Mouse (Mus musculus) heart, embryonic 11.5 days (tissue): ENCODE data around the gene Spata2l. TPM values are rescaled to one million over a fixed set of nuclear protein-coding genes. Genes with fewer than 3 reads are reported as not detected.

Experiments used
- ATAC-seq: fragments of 200-750 bp; cut with Nextera tagmentation; replicated peaks from 2 replicates; pipeline ENCODE4 v1.8.0; 2017; ENCODE audit warnings: moderate library complexity; ENCODE audit not compliant: insufficient number of reproducible peaks, low FRiP score, low TSS enrichment
- H3K27ac ChIP-seq: fragments of 300-500 bp; sonication (generic); 2 replicates; pipeline ENCODE4 v1.5.1; 2014; ENCODE audit warnings: mild to moderate bottlenecking, low read depth, low read length
- H3K27me3 ChIP-seq: fragments of 300-500 bp; sonication (generic); 2 replicates; pipeline ENCODE4 v1.6.1; 2014; ENCODE audit warnings: mild to moderate bottlenecking, low read length, mixed read lengths; ENCODE audit not compliant: control insufficient read depth, insufficient read depth
- H3K36me3 ChIP-seq: fragments of 300-500 bp; sonication (generic); 2 replicates; pipeline ENCODE4 v1.6.1; 2014; ENCODE audit warnings: mild to moderate bottlenecking, low read length, moderate library complexity, mixed read lengths; ENCODE audit not compliant: control insufficient read depth, insufficient read depth
- H3K4me1 ChIP-seq: fragments of 300-500 bp; sonication (generic); 2 replicates; pipeline ENCODE4 v1.6.1; 2014; ENCODE audit warnings: low read length; ENCODE audit not compliant: control insufficient read depth, insufficient read depth
- H3K4me2 ChIP-seq: fragments of 300-500 bp; sonication (generic); 2 replicates; pipeline ENCODE4 v1.6.1; 2014; ENCODE audit warnings: mild to moderate bottlenecking, moderate library complexity
- H3K4me3 ChIP-seq: fragments of 300-500 bp; sonication (generic); 2 replicates; pipeline ENCODE4 v1.5.1; 2014; ENCODE audit warnings: low read depth, low read length
- H3K9ac ChIP-seq: fragments of 300-500 bp; sonication (generic); 2 replicates; pipeline ENCODE4 v1.6.1; 2014; ENCODE audit warnings: mild to moderate bottlenecking, low read depth, low read length, moderate library complexity
- H3K9me3 ChIP-seq: fragments of 300-500 bp; sonication (generic); replicated peaks from 2 replicates; pipeline ENCODE4 v1.6.1; 2016; ENCODE audit warnings: low read length; ENCODE audit not compliant: control insufficient read depth
- WGBS: fragments of 180-500 bp; shearing (Covaris S2); extraction: QIAGEN DNeasy Blood & Tissue Kit; methylation state at CpG from one replicate; pipeline ENCODE4 v1.1.7; 2014; ENCODE audit not compliant: insufficient replicate concordance; 5-methylcytosine and 5-hydroxymethylcytosine counted together
- polyA plus RNA-seq: library from polyadenylated mRNA; unstranded; fragments of >200 nt; fragmentation: Nextera tagmentation; extraction: Ambion mirVana; gene quantifications from 2 replicates; pipeline ENCODE4 v1.2.1, GENCODE M21; 2014

The Spata2l gene
- polyA plus RNA-seq, 1 experiment from 2014 or later, result 1.6 TPM

DNA sequence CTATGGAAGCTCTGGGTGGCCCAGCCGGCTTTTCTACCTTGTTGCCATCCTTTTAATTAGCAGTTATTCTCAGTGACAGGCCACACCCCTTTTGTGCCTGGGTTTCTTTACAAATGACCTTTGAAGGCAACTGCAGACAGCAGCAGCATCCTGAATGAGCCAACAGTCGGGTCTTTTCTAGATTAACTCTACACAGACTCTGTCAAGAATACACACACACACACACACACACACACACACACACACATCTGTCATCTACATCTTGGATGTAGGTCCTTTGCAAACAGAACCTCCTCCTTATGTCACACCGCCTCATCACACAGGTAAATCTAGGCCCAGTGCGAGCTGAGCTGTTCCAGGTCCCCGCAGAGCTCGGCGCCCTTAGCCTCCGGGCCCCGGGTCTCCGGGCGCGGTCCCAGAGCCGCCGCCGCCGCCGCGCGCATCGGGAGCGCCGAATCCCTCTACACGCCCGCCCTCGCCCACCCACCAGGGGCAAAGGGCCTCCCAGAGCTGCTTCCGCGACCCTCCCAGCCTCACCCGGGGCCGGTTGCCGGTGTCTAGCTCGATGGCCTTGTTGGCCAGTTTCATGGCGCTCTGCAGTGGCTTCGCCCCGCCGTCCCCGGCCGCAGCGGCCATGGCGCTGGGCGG, 17.5 kb upstream of the Spata2l start:
- peaks cover 24% of the 10 kb centered on the region for H3K4me1 ChIP-seq
- H3K27ac ChIP-seq, result peak overlapping the region; percentile 87
- H3K4me2 ChIP-seq, result peak overlapping the region; percentile 97
- H3K4me3 ChIP-seq, result peak overlapping the region; percentile 99
- peak overlapping the region; percentile 97 for H3K9ac ChIP-seq
- no peaks in the 10 kb centered on the region for H3K9me3 ChIP-seq
- 0 out of 2 replicates have a peak, but pooled peaks have one; percentile 5 for ATAC-seq
- H3K27me3 ChIP-seq, result no peaks in the 10 kb centered on the region
- peaks cover 25% of the 10 kb centered on the region for H3K36me3 ChIP-seq
- WGBS, result under 1% methylated on average over 40 of the region's 40 CpGs

GRCm38 (mm10) chr8:123252925-123253324, 16.9 kb upstream of the Spata2l start:
- ATAC-seq, result no peak
- Histone ChIP-seq H3K27me3 (no peaks in the 10 kb centered on the region), H3K4me2 (peak overlapping the region; percentile 97), H3K4me3 (peak overlapping the region; percentile 99), H3K27ac (0 out of 2 replicates have a peak overlapping the region, but pooled peaks have one; percentile 10), H3K4me1 (peaks cover 24% of the 10 kb centered on the region), H3K9me3 (no peaks in the 10 kb centered on the region), H3K36me3 (peaks cover 26% of the 10 kb centered on the region), H3K9ac (peak overlapping the region; percentile 97)
- WGBS, result 50% methylated on average over 4 of the region's 4 CpGs

- WGBS, result 86% methylated on average over 5 of the region's 5 CpGs
- Histone ChIP-seq H3K9ac (no peak overlapping the region), H3K36me3 (peaks cover 27% of the 10 kb centered on the region), H3K27ac (no peak overlapping the region), H3K27me3 (no peaks in the 10 kb centered on the region), H3K4me3 (no peak overlapping the region), H3K9me3 (no peaks in the 10 kb centered on the region), H3K4me2 (no peak overlapping the region), H3K4me1 (peaks cover 24% of the 10 kb centered on the region)
- no peak for ATAC-seq
Observed at GRCm38 (mm10) chr8:123250940-123251339, 14.9 kb upstream of the Spata2l start.

DNA sequence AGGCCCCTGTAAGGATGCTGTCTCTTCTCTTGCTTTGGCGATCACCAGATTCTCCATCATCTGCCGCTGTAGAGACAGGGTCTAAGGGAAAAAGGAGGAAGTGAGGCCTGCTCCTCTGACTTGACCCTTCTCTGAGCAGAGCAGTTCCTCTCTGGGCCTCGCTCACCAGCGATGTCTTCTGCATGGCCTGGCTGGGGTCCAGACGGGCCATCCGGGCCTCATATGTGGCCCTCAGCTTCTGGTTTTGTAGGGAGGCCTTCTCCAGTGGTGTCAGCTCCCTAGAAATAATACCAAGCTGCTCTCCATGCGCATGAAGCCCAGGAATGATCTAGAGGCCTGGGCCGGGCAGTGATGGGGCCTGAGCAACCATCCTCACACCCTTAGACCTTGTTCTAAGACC, 12.6 kb upstream of the Spata2l start:
- no peak overlapping the region for H3K4me3 ChIP-seq
- peaks cover 42% of the 10 kb centered on the region for H3K36me3 ChIP-seq
- no peaks in the 10 kb centered on the region for H3K27me3 ChIP-seq
- no peak overlapping the region for H3K4me2 ChIP-seq
- H3K4me1 ChIP-seq, result peaks cover 11% of the 10 kb centered on the region
- H3K9ac ChIP-seq, result no peak overlapping the region
- WGBS, result 93% methylated on average over 8 of the region's 8 CpGs
- no peaks in the 10 kb centered on the region for H3K9me3 ChIP-seq
- ATAC-seq, result no peak
- no peak overlapping the region for H3K27ac ChIP-seq

GRCm38 (mm10) chr8:123247748-123248147, 11.7 kb upstream of the Spata2l start:
- H3K9ac ChIP-seq, result no peak overlapping the region
- H3K36me3 ChIP-seq, result peaks cover 42% of the 10 kb centered on the region
- H3K4me3 ChIP-seq, result no peak overlapping the region
- H3K4me1 ChIP-seq, result peaks cover 5% of the 10 kb centered on the region
- no peak for ATAC-seq
- WGBS, result 92% methylated on average over 6 of the region's 6 CpGs
- no peak overlapping the region for H3K27ac ChIP-seq
- no peak overlapping the region for H3K4me2 ChIP-seq
- H3K27me3 ChIP-seq, result no peaks in the 10 kb centered on the region
- no peaks in the 10 kb centered on the region for H3K9me3 ChIP-seq

DNA sequence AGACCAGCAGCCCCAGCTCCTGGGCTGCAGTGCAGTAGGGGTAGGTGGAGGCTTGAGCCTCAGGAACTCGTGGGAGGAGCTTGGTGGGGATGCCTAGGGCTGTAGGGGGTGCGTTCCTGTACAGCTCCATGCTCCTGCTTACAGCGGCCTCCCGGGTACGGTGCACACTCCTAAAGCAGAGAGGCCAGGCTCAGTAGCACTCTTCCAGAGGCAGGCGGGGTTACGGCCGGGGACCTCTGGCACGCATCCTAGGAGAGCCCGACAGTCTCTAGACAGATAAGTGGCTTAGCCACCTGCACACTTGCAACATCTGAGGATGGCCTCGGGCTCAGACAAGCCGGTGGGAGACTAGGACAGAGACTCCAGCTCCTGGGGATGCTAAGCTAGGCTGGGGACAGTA, 9.5 kb upstream of the Spata2l start:
- H3K9ac ChIP-seq, result no peak overlapping the region
- no peak overlapping the region for H3K27ac ChIP-seq
- ATAC-seq, result no peak
- H3K4me3 ChIP-seq, result no peak overlapping the region
- no peaks in the 10 kb centered on the region for H3K4me1 ChIP-seq
- H3K9me3 ChIP-seq, result no peaks in the 10 kb centered on the region
- H3K27me3 ChIP-seq, result no peaks in the 10 kb centered on the region
- peaks cover 39% of the 10 kb centered on the region for H3K36me3 ChIP-seq
- 87% methylated on average over 12 of the region's 12 CpGs for WGBS
- H3K4me2 ChIP-seq, result no peak overlapping the region

GRCm38 (mm10) chr8:123244382-123244781, 8.3 kb upstream of the Spata2l start:
- Histone ChIP-seq H3K27ac (no peak overlapping the region), H3K4me1 (no peaks in the 10 kb centered on the region), H3K9me3 (no peaks in the 10 kb centered on the region), H3K4me2 (no peak overlapping the region), H3K9ac (no peak overlapping the region), H3K36me3 (peaks cover 33% of the 10 kb centered on the region), H3K4me3 (no peak overlapping the region), H3K27me3 (no peaks in the 10 kb centered on the region)
- WGBS, result 85% methylated on average over 4 of the region's 4 CpGs
- no peak for ATAC-seq

- ATAC-seq, result no peak
- WGBS, result 63% methylated on average over 11 of the region's 11 CpGs
- Histone ChIP-seq H3K4me2 (no peak overlapping the region), H3K9me3 (no peaks in the 10 kb centered on the region), H3K4me1 (no peaks in the 10 kb centered on the region), H3K9ac (no peak overlapping the region), H3K4me3 (no peak overlapping the region), H3K27ac (no peak overlapping the region), H3K36me3 (peaks cover 25% of the 10 kb centered on the region), H3K27me3 (no peaks in the 10 kb centered on the region)
Observed at GRCm38 (mm10) chr8:123243053-123243452, 7.0 kb upstream of the Spata2l start.
